Mouse (Mus musculus) lung, postnatal 0 days (tissue): ENCODE data around the gene Olfr844. TPM values are rescaled to one million over a fixed set of nuclear protein-coding genes. Genes with fewer than 3 reads are reported as not detected.

ENCODE experiments used
- ATAC-seq: fragments of 200-750 bp; cut with Nextera tagmentation; 2 replicates; pipeline ENCODE4 v1.8.0; 2017; ENCODE audit warnings: moderate library complexity
- DNase-seq: peaks from one replicate; pipeline ENCODE4 v3.0.0-alpha.2; 2016; ENCODE audit warnings: low spot score
- H3K27ac ChIP-seq: fragments of 300-500 bp; sonication (generic); 2 replicates; pipeline ENCODE4 v1.5.1; 2014; ENCODE audit warnings: antibody characterized with exemption, mild to moderate bottlenecking, low read length, mixed read lengths
- H3K27me3 ChIP-seq: fragments of 300-500 bp; sonication (generic); replicated peaks from 2 replicates; pipeline ENCODE4 v1.6.1; 2014; ENCODE audit warnings: low read length, mixed read lengths; ENCODE audit not compliant: insufficient read depth
- H3K36me3 ChIP-seq: fragments of 300-500 bp; sonication (generic); 2 replicates; pipeline ENCODE4 v1.6.1; 2014; ENCODE audit warnings: low read length, mixed read lengths; ENCODE audit not compliant: insufficient read depth
- H3K4me1 ChIP-seq: fragments of 300-500 bp; sonication (generic); 2 replicates; pipeline ENCODE4 v1.6.1; 2014; ENCODE audit warnings: antibody characterized with exemption, low read depth, low read length, mixed read lengths; ENCODE audit not compliant: insufficient read depth
- H3K4me2 ChIP-seq: fragments of 300-500 bp; sonication (generic); replicated peaks from 2 replicates; pipeline ENCODE4 v1.6.1; 2014; ENCODE audit warnings: low read depth, mild to moderate bottlenecking, low read length, moderate library complexity, mixed read lengths
- H3K4me3 ChIP-seq: fragments of 300-500 bp; sonication (generic); 2 replicates; pipeline ENCODE4 v1.5.1; 2014; ENCODE audit warnings: low read depth, low read length
- H3K9ac ChIP-seq: fragments of 300-500 bp; sonication (generic); replicated peaks from 2 replicates; pipeline ENCODE4 v1.6.1; 2014; ENCODE audit warnings: low read depth, mild to moderate bottlenecking
- H3K9me3 ChIP-seq: fragments of 300-500 bp; sonication (generic); 2 replicates; pipeline ENCODE4 v1.6.1; 2016; ENCODE audit warnings: low read length, mixed read lengths
- CTCF ChIP-seq: IDR thresholded peaks from 2 replicates; pipeline ENCODE4 v1.5.1; 2016; ENCODE audit warnings: antibody characterized with exemption, mild to moderate bottlenecking
- EP300 ChIP-seq: IDR thresholded peaks from 2 replicates; pipeline ENCODE4 v1.6.1; 2016; ENCODE audit warnings: antibody characterized with exemption, mild to moderate bottlenecking, control low read depth
- WGBS: fragments of 180-500 bp; shearing (Covaris S2); extraction: QIAGEN DNeasy Blood & Tissue Kit; methylation state at CpG from one replicate; pipeline ENCODE4 v1.1.7; 2014; 5-methylcytosine and 5-hydroxymethylcytosine counted together
- polyA plus RNA-seq: library from polyadenylated mRNA; unstranded; fragments of >200 nt; fragmentation: Nextera tagmentation; extraction: Ambion mirVana; gene quantifications from 2 replicates; pipeline ENCODE4 v1.2.1, GENCODE M21; 2015

Gene Olfr844
- not detected in 2 replicates for polyA plus RNA-seq

GRCm38 (mm10) chr9:19316047-19316446 is at the start of gene Olfr844:
TSS of gene Olfr844 (plus strand) at chr9:19316347.
- Histone ChIP-seq H3K4me2 (no peak within 1 kb of the TSS), H3K9ac (no peak within 1 kb of the TSS), H3K9me3 (no peaks in the 10 kb centered on the region), H3K4me1 (no peaks in the 10 kb centered on the region), H3K4me3 (no peak within 1 kb of the TSS), H3K36me3 (no peaks in the 10 kb centered on the region), H3K27me3 (no peaks in the 10 kb centered on the region), H3K27ac (no peak within 1 kb of the TSS)
- TF ChIP-seq CTCF = no peak
- no peak for TF ChIP-seq EP300
- no peak for DNase-seq
- no peak for ATAC-seq

GRCm38 (mm10) chr9:19336157-19336556 is 20.0 kb downstream of the Olfr844 start, which contains the start of gene Olfr845:
TSS of gene Olfr845 (plus strand) at chr9:19336457.
- Histone ChIP-seq H3K9ac (no peak within 1 kb of the TSS), H3K4me3 (no peak within 1 kb of the TSS), H3K27ac (no peak within 1 kb of the TSS), H3K4me1 (no peaks in the 10 kb centered on the region), H3K4me2 (no peak within 1 kb of the TSS), H3K9me3 (no peaks in the 10 kb centered on the region), H3K36me3 (no peaks in the 10 kb centered on the region), H3K27me3 (no peaks in the 10 kb centered on the region)
- WGBS = 52% methylated on average over 1 of the region's 1 CpGs
- TF ChIP-seq CTCF (no peak), EP300 (no peak)
- DNase-seq = no peak
- no peak for ATAC-seq

GRCm38 (mm10) chr9:19363905-19364304 is 47.8 kb downstream of the Olfr844 start, which contains the start of gene Olfr846:
TSS of gene Olfr846 (minus strand) at chr9:19364005.
- H3K27me3 ChIP-seq = no peaks in the 10 kb centered on the region
- WGBS = 23% methylated on average over 1 of the region's 1 CpGs
- no peak within 1 kb of the TSS for H3K9ac ChIP-seq
- H3K27ac ChIP-seq = no peak within 1 kb of the TSS
- H3K4me2 ChIP-seq = no peak within 1 kb of the TSS
- H3K4me3 ChIP-seq = no peak within 1 kb of the TSS
- TF ChIP-seq CTCF = no peak
- no peak for TF ChIP-seq EP300
- no peak for DNase-seq
- H3K9me3 ChIP-seq = no peaks in the 10 kb centered on the region
- H3K4me1 ChIP-seq = no peaks in the 10 kb centered on the region
- no peaks in the 10 kb centered on the region for H3K36me3 ChIP-seq
- ATAC-seq = no peak

Other genes starting within 250 kb of the Olfr844 start
- gene Olfr836, start 196.0 kb upstream of the Olfr844 start, polyA plus RNA-seq = not detected in 2 replicates
- not detected in 2 replicates for gene Olfr837, start 180.0 kb upstream of the Olfr844 start, polyA plus RNA-seq
- not detected in 2 replicates for gene Olfr839-ps1, start 139.0 kb upstream of the Olfr844 start, polyA plus RNA-seq
- gene Olfr843, start 64.4 kb upstream of the Olfr844 start, polyA plus RNA-seq = not detected in 2 replicates
- gene Olfr845, start 20.1 kb downstream of the Olfr844 start, polyA plus RNA-seq = not detected in 2 replicates
- gene Olfr846, start 47.7 kb downstream of the Olfr844 start, polyA plus RNA-seq = not detected in 2 replicates
- gene Olfr847, start 62.3 kb downstream of the Olfr844 start, polyA plus RNA-seq = not detected in 2 replicates
- gene Olfr849, start 123.9 kb downstream of the Olfr844 start, polyA plus RNA-seq = not detected in 2 replicates
- not detected in 2 replicates for gene Olfr850, start 161.9 kb downstream of the Olfr844 start, polyA plus RNA-seq
- not detected in 2 replicates for gene Olfr851, start 176.9 kb downstream of the Olfr844 start, polyA plus RNA-seq
- gene Olfr853, start 224.7 kb downstream of the Olfr844 start, polyA plus RNA-seq = not detected in 2 replicates